Mouse (Mus musculus) urinary bladder, adult 2 months (tissue): ENCODE measurements at regions not wholly inside any gene's neighbourhood (a gene's known extent, or its start where the extent isn't known, plus 50 kb on each side); places are given as distances from the start of the nearest gene placed in this dataset.

Source experiments
- DNase-seq: peaks from one replicate; pipeline ENCODE4 v3.0.0; 2022; ENCODE audit warnings: low spot score

DNA sequence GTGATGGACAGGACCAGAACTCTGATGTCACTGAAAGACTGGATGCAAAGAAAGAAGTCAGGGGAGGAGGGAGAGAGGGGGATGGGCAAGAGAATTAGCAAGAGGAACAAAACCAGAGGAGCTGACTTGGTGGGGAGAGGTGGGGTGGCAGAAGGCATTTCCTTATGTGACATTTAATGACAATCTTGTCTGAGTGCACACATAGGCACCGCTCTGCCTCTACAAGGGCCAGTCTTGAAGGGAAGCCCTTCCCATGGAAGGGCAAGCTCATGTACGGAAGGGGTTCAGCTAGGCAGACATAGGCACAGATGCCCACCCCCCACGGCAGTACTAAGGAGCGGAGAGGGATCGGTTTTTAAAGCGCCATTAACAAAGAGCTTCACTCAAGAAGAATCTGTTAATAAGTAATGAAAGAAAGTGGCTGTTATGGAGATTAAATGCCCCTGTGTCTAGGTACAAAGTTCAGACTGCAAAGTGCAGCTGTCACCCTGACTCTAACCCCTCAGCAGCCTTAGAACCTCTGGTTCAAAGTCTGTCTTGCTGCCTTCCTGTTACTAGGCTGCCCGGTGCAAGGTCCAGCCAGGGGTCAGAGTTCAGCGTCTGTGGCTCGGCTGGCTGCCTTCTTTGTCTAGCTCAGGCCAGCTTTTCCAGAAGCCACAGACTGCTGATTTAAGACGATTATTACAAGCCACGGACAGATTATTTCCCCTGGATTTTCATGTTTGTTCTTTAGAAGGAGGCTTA lies 80.0 kb upstream of the Nrip1 start:
- no peak for DNase-seq

DNA sequence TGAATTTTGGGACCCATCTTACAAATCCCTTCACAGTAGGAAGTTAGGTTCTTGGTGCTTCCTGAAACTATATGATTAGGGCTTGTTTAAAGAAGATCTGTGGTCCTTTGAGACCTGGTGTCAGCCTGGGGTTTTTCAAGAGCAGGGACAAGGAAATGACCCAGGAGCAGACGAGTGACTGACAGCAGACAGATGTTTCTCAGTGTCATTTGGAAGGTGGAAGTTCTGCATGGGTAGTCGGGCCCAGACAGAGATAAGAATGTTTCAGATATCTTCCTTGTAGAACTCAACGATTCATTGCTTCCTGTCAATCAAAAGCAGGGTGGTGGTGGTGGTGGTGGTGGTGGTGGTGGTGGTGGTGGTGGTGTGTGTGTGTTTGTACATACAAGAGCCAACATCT lies 75.1 kb upstream of the Nrip1 start:
- DNase-seq = no peak

DNA sequence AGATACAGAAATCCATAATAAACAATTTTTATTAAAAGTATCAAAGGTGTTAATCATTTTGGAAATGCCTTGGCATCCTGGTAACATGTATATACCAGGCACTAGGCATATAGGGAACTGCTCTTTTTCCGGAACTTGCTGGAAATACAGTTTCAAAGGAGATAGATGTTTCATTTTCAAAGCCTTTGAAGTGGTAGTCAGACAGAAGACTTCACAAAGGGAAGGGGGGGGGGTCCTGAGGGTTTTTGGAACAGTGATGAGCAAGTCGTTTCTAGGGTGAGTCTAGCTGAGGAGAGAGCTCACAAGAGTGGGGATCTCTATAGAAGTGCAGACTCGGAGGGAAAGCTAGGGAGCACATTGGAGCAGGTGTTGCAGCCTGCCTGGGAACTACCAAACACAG lies 73.4 kb upstream of the Nrip1 start:
- no peak for DNase-seq

DNA sequence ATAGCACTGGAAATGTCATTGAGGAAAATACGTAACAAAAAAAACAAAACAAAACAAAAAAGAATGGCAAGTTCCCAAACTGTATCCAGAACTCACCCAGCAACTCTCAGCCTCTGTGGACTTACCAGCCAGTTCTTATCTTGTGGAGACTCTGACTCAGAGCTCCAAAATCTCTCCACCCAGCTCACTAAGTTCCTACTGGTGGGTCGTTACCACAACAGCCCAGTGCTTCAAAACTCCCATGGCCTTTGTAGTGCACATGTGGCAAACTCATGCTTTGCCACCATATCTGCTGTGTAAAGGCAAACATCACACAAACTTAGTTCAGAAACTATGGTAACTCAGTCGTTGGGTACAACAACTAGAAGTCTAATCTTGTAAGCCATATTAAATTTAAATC lies 71.0 kb upstream of the Nrip1 start:
- no peak for DNase-seq

DNA sequence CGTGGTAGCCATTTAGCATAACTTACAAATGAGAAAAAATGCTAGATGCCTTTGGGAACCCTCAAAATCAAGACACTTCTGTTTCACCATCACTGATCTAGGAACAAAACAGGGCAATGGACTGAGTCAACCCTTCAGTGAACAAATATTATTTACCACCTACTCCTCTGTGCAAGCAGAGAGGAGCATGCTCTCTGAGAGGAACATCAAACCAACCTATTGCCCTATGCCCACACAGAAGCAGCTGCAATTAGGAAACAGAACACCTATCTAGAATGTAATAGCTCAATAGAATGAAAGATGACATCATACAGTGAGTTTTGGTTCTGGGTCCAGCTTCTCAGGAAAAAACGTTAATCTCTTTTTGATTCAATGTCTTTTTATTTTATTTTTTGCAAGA lies 69.0 kb upstream of the Nrip1 start:
- DNase-seq = no peak

DNA sequence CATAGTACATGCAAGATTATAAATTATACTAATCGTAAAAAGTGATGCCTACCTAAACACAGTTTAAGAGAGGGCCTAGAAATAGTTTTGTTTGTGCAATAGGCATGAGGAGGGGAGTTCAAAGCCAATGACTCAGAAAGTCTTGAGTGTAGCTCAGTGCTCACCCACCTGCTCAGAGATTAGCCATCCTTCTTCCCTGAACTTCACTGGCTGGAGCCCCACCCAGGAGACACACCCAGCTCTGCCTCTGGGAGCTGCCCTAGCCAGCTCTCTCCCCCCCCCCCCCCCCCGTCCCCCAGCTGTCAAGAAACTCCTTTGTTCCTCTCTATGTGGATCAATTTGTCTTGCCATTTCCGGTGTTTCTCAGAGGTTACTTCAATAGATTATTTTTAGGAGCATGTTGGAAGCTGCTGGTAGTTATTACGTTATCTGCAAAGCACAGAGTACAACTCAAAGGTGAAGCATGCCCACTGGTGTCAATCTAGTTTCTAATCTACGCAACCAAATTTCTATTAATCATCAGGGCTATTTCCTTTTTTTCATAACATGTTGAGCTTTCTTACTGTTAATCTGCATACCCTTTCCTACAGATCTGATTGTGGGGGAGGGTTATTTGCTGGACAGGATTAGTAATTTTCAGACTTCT lies 68.3 kb upstream of the Nrip1 start:
- DNase-seq = no peak

DNA sequence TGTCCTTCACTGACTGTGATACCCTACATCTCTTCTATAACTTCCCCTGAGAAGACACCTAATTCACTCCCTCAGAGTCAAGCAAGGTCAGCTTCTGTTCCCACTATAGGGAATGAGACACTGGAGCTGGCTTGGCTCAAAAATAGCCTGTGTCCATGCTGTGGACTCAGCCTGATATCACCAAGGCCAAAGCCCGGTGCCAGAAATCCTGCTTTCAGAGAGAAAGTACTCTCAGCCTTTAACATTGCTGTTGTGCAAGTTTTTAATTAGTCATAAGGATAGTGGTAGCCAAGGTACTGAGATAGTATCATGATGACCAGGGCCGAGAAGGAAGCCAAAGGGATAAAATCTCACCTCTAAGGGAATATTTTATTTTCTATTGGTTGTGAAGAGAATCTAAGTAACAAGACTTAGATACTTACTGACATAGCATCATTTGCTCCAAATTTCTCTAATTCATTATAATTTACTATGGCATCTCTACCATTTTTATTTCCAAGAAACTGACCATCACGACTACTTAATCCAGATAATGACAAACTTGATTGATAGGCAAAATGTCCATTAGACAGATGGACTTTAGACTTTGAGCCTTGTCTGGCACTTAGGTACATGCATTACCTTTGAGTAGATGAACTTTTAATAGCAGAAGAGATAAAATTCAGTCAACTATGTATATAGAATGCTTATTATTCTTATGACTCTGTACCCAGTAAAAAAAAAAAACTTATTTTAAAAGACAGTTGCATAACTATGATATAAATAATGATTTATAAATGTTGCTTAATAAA lies 64.7 kb upstream of the Nrip1 start:
- no peak for DNase-seq

DNA sequence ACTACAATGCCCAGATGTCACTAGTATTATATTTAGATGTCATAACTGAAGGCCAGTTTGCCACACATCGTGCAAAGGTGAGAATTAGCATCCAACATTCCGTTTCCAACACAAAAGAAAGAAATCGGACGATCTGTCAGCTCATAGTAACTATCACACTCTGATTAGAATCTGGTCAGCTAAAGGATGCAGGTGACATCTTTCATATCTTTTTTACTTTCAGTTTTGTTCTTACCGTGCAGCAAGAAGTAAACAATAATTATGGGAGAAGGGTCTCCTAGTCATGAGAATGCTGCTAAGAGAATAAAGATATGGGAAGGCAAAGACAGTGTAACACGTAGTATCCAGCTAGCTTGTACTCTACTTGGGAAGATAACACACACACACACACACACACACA lies 62.7 kb upstream of the Nrip1 start:
- no peak for DNase-seq

DNA sequence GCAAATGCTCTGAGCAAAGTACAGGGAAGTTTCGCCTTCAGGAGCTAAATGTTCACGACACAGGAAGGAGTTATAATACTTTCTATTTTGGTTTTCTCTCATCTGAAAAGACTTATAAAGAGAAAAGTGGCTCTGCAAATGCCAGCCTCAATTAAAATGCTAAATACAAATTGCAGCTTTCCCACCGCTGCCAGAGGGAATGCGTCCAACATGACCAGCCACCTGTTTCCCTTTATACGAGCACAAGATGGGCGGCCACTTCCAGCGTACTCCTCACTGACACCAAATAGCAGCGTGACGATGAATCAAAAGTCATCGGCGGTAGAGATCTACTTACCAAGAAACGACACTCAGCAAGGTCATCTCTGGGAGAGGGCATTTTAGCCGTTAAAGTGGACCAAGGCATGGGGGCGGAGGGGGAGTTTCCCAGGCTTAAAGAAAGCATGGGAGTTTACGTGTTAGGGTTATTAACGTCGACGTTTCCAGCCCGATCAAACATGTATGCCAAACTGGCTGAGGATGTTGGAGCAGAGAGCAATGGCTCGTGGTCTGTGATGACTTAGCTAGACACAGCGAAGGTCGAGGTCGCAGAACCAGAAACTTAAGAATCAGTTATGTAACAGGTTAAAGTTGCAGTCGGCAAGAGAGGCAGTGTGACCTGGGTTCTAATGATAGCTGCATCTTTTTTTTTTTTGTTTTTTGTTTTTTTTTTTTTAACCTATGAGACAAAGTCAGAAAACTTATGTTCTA lies 59.6 kb upstream of the Nrip1 start:
- no peak for DNase-seq

DNA sequence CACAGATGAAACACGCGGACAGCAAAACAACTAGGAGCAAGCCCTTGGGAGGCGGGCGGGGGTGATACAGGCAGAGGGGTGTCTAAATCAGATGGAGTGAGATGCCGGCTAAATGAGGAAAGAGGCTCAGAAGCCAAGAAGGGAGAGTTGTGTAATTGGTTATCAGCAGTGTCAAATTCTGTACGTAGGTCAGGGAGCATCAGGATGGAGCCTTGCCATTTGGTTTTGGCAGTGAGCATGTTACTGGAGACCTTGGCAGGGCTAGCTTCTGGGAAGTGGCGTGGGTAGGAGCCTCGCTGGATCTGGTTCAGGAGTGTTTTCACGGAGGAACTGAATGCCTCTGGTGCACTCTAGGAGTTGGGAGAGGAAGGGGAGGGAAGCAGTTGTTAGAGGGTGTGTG lies 58.7 kb upstream of the Nrip1 start:
- no peak for DNase-seq

DNA sequence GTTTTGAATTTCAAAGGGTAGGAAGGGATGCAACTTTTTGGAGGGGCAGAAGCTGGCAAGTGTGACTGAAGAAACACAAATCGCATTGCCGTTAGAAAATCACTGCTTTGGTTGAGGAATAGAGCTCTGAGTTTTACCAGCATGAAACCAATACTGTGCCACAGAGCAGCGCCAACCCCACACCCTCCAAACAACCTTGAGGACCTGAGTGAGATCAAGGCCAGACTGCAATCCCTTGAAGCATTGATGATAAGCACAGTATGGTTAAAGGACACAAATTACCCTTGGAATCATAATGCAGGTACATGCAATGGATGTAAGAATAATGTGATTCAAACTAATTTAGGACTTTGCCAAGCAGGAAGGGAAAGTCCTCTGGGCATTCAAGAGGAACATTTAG lies 55.5 kb upstream of the Nrip1 start:
- DNase-seq = no peak

DNA sequence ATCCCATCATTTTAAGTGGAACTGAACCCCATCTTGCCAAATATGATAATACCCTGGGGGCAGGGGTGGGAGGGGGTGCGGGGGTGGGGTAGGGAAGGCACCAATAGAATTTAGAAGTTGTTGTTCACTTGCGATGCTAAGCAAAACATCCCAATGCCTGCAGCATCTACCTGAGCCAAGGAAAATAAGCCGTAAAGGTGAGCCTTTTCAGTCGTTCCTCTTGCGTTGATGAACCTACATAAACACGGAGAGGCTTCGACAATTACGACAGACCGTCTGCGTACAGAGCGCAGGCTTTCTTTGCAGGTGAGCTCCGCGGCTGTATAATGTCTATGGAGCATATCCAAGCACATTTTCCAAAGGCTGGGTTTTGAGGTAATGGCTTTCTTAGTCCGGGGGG lies 50.3 kb upstream of the Nrip1 start:
- DNase-seq = no peak
